Mouse (Mus musculus): ENCODE results near the gene Ankrd42. TPM values are rescaled to one million over a fixed set of nuclear protein-coding genes. Genes with fewer than 3 reads are reported as not detected.
A peak's percentile ranks its signal among the peaks of the same experiment; 100 is the strongest.

Gene Ankrd42
- total and polyA plus RNA-seq, 3 experiments: 0.49 to 0.84 (median 0.73) TPM

GRCm38 (mm10) chr7:92666274-92666820, 29.4 kb upstream of the Ankrd42 start:
- TF ChIP-seq POLR2A (IDR thresholded peaks at IDR 0.05; ENCODE audit: insufficient read depth, low read depth, low read length) (peak; percentile 40; the same call in 1 of the 2 replicates), EP300 (IDR thresholded peaks at IDR 0.05; ENCODE audit: insufficient read depth, low read depth, low read length) (no peak), CTCF (IDR thresholded peaks at IDR 0.05) (no peak)
- Histone ChIP-seq H3K4me3 (no peak overlapping the region), H3K79me2 (replicated peaks; ENCODE audit: control insufficient read depth, insufficient read depth, low read length) (peaks cover 1% of the 10 kb centered on the region), H3K36me3 (ENCODE audit: control insufficient read depth, insufficient read depth, low read length) (peaks cover 22% of the 10 kb centered on the region), H3K9ac (ENCODE audit: low read depth, low read length) (no peak overlapping the region), H3K27ac (no peak overlapping the region), H3K4me1 (ENCODE audit: control insufficient read depth, insufficient read depth, low read length) (peaks cover 4% of the 10 kb centered on the region), H3K27me3 (ENCODE audit: control insufficient read depth, insufficient read depth, low read length) (no peaks in the 10 kb centered on the region)
- intact Hi-C loops (cut with DNase I): no loop called here
- peak in 1 of 2 experiments; percentile 18 for DNase-seq
- 56% methylated on average over 7 of the region's 7 CpGs for WGBS

GRCm38 (mm10) chr7:92658050-92658449, 21.1 kb upstream of the Ankrd42 start:
- no peak for DNase-seq
- no peak for TF ChIP-seq CTCF (IDR thresholded peaks at IDR 0.05)
- no peak for TF ChIP-seq EP300 (IDR thresholded peaks at IDR 0.05; ENCODE audit: insufficient read depth, low read depth, low read length)
- no peak for TF ChIP-seq POLR2A (IDR thresholded peaks at IDR 0.05; ENCODE audit: insufficient read depth, low read depth, low read length)
- intact Hi-C loops (cut with DNase I): no loop called here
- Histone ChIP-seq H3K79me2 (replicated peaks; ENCODE audit: control insufficient read depth, insufficient read depth, low read length) (no peaks in the 10 kb centered on the region), H3K9ac (ENCODE audit: low read depth, low read length) (no peak overlapping the region), H3K27ac (no peak overlapping the region), H3K4me3 (no peak overlapping the region), H3K4me1 (ENCODE audit: control insufficient read depth, insufficient read depth, low read length) (peaks cover 2% of the 10 kb centered on the region), H3K36me3 (ENCODE audit: control insufficient read depth, insufficient read depth, low read length) (peaks cover 47% of the 10 kb centered on the region), H3K27me3 (ENCODE audit: control insufficient read depth, insufficient read depth, low read length) (no peaks in the 10 kb centered on the region)
- 98% methylated on average over 5 of the region's 5 CpGs for WGBS

- H3K27me3 ChIP-seq (ENCODE audit: control insufficient read depth, insufficient read depth, low read length): no peaks in the 10 kb centered on the region
- no peak overlapping the region for H3K4me3 ChIP-seq
- WGBS: 72% methylated on average over 2 of the region's 2 CpGs
- peaks cover 3% of the 10 kb centered on the region for H3K4me1 ChIP-seq (ENCODE audit: control insufficient read depth, insufficient read depth, low read length)
- no peak for TF ChIP-seq POLR2A (IDR thresholded peaks at IDR 0.05; ENCODE audit: insufficient read depth, low read depth, low read length)
- TF ChIP-seq EP300 (IDR thresholded peaks at IDR 0.05; ENCODE audit: insufficient read depth, low read depth, low read length): no peak
- no peak for TF ChIP-seq CTCF (IDR thresholded peaks at IDR 0.05)
- no peaks in the 10 kb centered on the region for H3K79me2 ChIP-seq (replicated peaks; ENCODE audit: control insufficient read depth, insufficient read depth, low read length)
- no peak for DNase-seq
- H3K36me3 ChIP-seq (ENCODE audit: control insufficient read depth, insufficient read depth, low read length): peaks cover 44% of the 10 kb centered on the region
- intact Hi-C loops (cut with DNase I): no loop called here
- H3K27ac ChIP-seq: no peak overlapping the region
- H3K9ac ChIP-seq (ENCODE audit: low read depth, low read length): no peak overlapping the region
These were observed 19.4 kb upstream of the Ankrd42 start for GRCm38 (mm10) chr7:92656386-92656785.

- Histone ChIP-seq H3K9ac (ENCODE audit: low read depth, low read length) (no peak overlapping the region), H3K36me3 (ENCODE audit: control insufficient read depth, insufficient read depth, low read length) (peaks cover 36% of the 10 kb centered on the region), H3K27me3 (ENCODE audit: control insufficient read depth, insufficient read depth, low read length) (no peaks in the 10 kb centered on the region), H3K4me1 (ENCODE audit: control insufficient read depth, insufficient read depth, low read length) (peaks cover 3% of the 10 kb centered on the region), H3K4me3 (no peak overlapping the region), H3K79me2 (replicated peaks; ENCODE audit: control insufficient read depth, insufficient read depth, low read length) (no peaks in the 10 kb centered on the region), H3K27ac (no peak overlapping the region)
- 48% methylated on average over 1 of the region's 1 CpGs for WGBS
- DNase-seq: no peak
- TF ChIP-seq EP300 (IDR thresholded peaks at IDR 0.05; ENCODE audit: insufficient read depth, low read depth, low read length) (no peak), POLR2A (IDR thresholded peaks at IDR 0.05; ENCODE audit: insufficient read depth, low read depth, low read length) (no peak), CTCF (IDR thresholded peaks at IDR 0.05) (no peak)
- intact Hi-C loops (cut with DNase I): no loop called here
These were observed 16.4 kb upstream of the Ankrd42 start for GRCm38 (mm10) chr7:92653329-92653728.

- Histone ChIP-seq H3K9ac (ENCODE audit: low read depth, low read length) (no peak overlapping the region), H3K79me2 (replicated peaks; ENCODE audit: control insufficient read depth, insufficient read depth, low read length) (no peaks in the 10 kb centered on the region), H3K27ac (no peak overlapping the region), H3K27me3 (ENCODE audit: control insufficient read depth, insufficient read depth, low read length) (no peaks in the 10 kb centered on the region), H3K36me3 (ENCODE audit: control insufficient read depth, insufficient read depth, low read length) (peaks cover 22% of the 10 kb centered on the region), H3K4me1 (ENCODE audit: control insufficient read depth, insufficient read depth, low read length) (peaks cover 2% of the 10 kb centered on the region; the same call in 1 of the 2 replicates), H3K4me3 (no peak overlapping the region)
- WGBS: 77% methylated on average over 7 of the region's 7 CpGs
- no peak for DNase-seq
- TF ChIP-seq CTCF (IDR thresholded peaks at IDR 0.05): no peak
- no peak for TF ChIP-seq POLR2A (IDR thresholded peaks at IDR 0.05; ENCODE audit: insufficient read depth, low read depth, low read length)
- no peak for TF ChIP-seq EP300 (IDR thresholded peaks at IDR 0.05; ENCODE audit: insufficient read depth, low read depth, low read length)
- intact Hi-C loops (cut with DNase I): loop anchor here (2.0 kb wide), 1 partner anchor 21 kb away; the partner anchor contains the start of gene Pcf11
These were observed 10.8 kb upstream of the Ankrd42 start for GRCm38 (mm10) chr7:92647790-92648189.

GRCm38 (mm10) chr7:92642358-92642757, 5.4 kb upstream of the Ankrd42 start:
- intact Hi-C loops (cut with DNase I): no loop called here
- TF ChIP-seq EP300 (IDR thresholded peaks at IDR 0.05; ENCODE audit: insufficient read depth, low read depth, low read length) (no peak), CTCF (IDR thresholded peaks at IDR 0.05) (no peak), POLR2A (IDR thresholded peaks at IDR 0.05; ENCODE audit: insufficient read depth, low read depth, low read length) (no peak)
- no peak overlapping the region for H3K27ac ChIP-seq
- no peaks in the 10 kb centered on the region for H3K4me1 ChIP-seq (ENCODE audit: control insufficient read depth, insufficient read depth, low read length)
- H3K9ac ChIP-seq (ENCODE audit: low read depth, low read length): no peak overlapping the region
- no peak for DNase-seq
- H3K4me3 ChIP-seq: no peak overlapping the region
- H3K79me2 ChIP-seq (replicated peaks; ENCODE audit: control insufficient read depth, insufficient read depth, low read length): no peaks in the 10 kb centered on the region
- no peaks in the 10 kb centered on the region for H3K27me3 ChIP-seq (ENCODE audit: control insufficient read depth, insufficient read depth, low read length)
- H3K36me3 ChIP-seq (ENCODE audit: control insufficient read depth, insufficient read depth, low read length): peaks cover 20% of the 10 kb centered on the region
